Mouse (Mus musculus) lung, postnatal 0 days (tissue): ENCODE measurements around the gene Dlgap1.

ENCODE experiments used
- CTCF ChIP-seq: IDR thresholded peaks from 2 replicates; pipeline ENCODE4 v1.5.1; 2016; ENCODE audit warnings: antibody characterized with exemption, mild to moderate bottlenecking
- EP300 ChIP-seq: IDR thresholded peaks from 2 replicates; pipeline ENCODE4 v1.6.1; 2016; ENCODE audit warnings: antibody characterized with exemption, mild to moderate bottlenecking, control low read depth

DNA sequence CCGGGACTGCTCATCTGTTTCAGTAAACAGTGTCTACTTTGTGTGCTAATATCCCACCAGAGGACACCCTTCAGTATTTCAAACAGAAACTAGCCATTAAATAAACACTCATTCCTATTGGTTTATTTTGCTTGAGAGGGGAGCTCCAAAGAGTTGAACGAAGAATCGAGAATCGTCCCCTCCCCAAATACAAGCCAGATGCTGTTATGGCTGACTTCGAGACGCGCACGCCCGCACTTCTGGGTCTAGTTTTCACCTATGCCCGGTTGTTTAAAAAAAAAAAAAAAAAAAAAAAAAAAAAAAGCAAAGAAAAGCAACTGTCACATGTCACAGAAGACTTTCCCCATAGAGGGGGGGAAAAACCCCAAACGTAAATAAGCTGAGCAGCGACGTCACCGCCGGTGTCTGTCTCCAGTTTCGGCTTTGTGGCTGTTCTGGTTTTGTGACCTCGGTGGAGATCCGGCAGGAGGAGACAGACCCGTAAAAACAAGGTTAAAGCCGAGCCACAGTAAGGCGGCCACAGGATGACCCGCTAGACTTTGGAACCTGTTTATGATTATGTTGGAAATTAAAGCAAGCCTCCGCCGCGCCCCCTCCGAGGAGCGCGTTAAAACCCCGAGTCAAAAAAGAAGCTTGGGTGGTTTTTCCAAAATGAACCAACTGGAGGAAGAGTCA, 883.3 kb downstream of the Dlgap1 start:
- TF ChIP-seq CTCF (peak; percentile 22; the same call in 1 of the 2 replicates), EP300 (peak; percentile 2; the same call in 1 of the 2 replicates)
